Mouse (Mus musculus) lung, postnatal 25 days (tissue): ENCODE measurements at regions not wholly inside any gene's neighbourhood (a gene's known extent, or its start where the extent isn't known, plus 50 kb on each side); places are given as distances from the start of the nearest gene placed in this dataset.

ENCODE experiments used
- DNase-seq: peaks from one replicate; pipeline ENCODE4 v3.0.0; 2022; ENCODE audit warnings: low spot score

DNA sequence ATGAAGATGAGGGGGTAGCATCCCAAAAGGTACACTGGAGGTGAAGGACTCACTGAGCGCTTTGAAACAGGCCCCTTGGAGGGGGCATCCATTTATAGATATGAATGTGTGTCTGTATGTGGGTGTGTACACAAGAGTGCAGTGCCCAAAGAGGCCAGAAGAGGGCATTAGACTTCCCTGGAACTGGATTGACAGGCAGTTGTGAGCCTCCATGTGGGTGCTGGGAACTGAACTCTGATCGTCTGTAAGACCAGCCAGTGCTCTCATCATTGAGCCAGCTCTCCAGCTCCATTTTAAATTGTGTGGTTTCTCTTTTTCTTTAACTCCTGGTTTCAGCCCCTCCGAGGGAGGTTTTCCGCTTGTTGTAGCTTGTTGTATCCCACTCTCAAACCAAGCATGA is 67.6 kb upstream of the 1700021F07Rik start:
- DNase-seq: no peak

DNA sequence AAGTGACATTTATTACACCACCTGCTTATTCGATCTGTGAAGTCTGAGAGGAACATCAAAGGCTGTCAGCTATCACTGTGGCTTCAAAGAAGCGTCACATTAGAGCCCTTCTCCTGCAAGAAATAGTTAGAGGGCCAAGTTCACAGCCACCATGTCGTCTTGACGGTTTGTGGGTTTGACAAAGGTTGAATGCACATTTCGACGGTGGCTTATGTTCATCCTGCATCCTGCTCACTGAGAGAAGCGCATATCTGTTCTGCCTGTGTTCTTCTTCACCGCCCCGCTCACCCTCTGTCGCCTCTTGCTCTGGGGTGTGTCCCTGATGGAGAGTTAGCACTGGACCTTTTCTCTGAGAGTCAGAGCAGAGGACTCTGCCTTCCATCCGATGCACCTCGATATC is 67.2 kb upstream of the 1700021F07Rik start:
- peak; percentile 14 for DNase-seq

DNA sequence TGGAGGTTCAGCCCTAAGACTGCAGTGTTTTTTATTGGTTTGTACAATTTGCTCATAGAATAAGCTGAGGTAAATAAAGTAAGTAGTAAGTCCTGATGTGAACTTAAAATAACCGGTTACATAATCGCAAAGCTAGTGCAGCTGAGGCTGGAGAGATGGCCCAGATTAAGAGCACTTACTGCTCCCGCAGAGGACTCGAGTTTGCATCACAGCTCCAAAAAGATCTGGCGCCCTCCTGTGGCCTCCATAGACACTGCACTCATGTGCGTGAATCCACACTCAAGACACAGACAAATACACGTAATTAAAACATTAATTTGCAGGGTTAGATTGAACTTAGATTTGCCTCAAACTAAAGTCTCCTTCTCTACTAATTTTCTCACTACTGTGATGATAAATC is 66.3 kb upstream of the 1700021F07Rik start:
- DNase-seq: no peak

DNA sequence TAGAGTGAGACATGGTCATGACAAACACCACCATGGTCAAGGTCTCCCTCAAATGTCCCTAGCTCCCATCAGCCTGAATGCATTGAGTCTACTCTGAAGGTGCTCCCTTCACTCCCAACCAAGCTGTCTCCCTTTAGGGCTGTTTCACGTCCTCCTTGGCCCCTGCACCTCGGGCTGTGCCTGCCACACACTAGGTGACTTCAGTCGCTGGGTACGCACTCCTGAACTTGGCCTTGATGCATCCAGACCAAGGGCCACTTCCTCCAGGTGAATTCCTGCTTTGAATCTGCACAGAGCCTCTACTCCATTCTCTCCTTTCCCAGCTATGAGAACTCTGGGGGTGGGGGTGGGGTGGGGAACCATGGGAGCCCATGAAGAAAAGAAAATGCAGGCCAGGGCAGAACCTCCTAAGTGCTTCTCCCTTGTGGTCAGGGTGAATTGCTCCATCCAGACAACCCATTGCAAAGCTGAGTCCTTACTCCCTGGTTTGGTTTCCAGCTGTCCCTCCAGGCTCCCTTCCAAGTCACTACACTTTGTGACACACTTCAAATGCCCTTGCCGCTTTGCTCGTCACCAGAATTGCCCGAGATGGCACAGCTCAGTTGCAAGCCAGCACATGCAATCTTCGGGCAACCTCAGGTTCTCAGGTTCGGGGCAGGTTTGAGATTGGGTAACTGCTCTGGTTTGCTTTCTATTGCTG is 65.3 kb upstream of the 1700021F07Rik start:
- DNase-seq: no peak

DNA sequence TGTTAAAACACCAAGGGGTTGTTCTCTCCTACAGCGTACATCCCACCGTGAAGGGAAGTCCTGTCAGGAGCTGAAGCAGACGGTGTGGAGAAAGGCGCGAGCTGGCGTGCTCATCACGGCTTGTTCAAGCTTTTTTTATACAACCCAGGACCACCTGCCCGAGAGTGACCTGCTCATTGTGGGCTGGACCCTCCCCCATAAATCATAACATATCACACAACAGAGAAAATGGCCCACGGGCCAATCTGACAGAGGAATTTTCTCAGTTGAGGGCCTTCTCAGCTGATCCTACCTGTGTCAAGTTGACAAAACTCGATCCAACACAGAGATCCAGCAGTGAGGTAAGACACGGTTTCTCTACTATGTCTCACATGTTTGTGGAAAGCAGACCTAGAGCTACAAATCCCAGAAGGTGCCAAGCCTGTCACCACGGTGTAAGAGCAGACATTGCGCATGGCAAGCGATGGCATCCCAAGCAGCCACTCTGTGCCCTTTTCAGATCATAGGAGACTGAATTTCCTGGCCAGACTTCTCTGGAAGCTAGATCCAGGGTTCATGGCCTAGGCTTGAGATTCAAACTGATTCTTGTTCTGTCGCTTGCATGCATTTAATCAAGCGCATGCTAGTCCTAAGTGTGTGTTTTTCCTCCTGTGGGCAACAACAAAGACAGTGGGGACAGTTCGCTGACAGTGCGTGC is 64.6 kb upstream of the 1700021F07Rik start:
- DNase-seq: no peak

DNA sequence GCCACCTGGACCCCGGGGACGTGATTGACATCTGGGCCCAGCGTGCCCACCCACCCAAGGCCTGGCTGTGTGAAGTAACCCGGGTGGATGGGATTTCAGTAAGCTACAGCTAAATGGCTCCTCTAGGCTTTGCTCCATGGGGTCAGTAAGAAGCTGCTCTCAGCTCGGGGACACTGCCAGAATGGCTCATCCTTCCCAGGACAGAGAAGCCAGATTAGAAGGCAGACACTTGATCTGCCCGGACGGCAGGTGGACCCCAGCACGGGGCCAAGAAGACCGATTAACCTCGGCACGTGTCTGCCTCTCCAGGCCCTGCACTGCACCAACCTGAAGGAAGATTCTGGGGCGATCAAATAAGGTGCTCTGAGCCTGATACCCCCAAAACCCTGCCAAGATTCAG is 63.5 kb upstream of the 1700021F07Rik start:
- DNase-seq: no peak

DNA sequence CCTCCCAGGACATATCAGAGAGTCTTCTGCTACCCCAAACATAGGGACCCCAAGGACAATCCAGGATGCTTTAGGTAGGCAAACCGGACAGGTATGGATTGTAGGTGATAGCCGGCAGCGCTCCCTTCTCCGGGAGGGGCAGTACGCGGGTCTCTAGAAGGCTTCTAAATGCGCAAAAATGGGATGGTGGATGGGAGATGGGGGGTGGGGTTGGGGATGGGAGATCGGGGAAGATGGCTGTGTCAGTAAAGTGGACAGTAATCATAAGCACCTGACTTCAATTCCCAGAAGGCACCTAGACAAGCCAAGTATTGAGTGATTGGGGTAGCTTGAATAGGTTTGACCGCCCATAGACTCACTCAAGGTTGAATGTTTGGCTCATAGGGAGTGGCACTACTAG is 59.1 kb upstream of the 1700021F07Rik start:
- DNase-seq: no peak

DNA sequence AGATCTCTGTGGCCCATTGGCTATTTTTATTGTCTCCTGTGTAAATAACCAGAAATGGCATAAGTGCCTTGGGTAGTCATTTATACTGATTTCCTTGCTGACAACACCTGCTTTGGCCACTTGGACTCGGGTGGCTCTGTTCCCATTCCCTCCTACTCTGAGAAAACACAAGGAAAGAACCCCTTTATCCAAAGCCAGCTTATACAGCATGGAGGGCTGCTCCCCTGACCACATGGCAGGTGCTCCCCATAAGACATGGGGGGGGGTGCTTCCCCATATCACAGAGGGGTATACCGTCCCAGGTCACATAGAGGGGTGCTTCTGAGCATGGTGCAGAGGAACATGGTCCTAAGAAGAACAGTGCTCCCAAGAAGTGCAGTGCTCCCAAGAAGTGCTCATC is 57.8 kb upstream of the 1700021F07Rik start:
- no peak for DNase-seq

DNA sequence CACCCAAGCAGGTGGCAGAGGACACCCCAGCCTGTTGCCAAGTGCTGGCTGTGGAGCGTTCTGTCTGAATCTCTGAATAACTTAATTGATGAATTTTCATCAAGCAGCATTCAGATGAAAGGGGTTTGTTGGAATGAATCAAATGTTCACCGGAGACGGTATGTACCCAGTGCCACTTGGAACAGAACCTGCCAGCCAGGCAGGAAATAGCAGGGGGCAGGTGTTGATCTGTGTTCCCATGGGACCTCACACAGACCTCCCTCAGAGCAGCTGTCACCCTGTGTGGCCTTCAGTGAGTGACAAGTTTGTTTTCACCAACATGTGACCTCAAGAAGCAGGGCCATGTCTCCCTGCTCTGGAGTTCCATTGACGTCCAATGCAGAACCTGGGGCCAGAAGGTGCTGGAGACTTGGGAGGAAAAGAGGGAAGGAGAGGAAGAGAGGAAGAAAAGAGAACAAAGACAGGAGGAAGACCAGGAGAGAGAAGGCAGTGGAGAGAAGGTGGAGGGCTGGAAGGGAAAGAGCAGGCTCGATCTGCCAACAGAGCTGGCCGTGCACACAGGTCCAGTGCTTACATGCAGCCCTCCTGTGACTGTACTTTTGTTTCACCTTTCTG is 57.3 kb upstream of the 1700021F07Rik start:
- DNase-seq: peak; percentile 23

DNA sequence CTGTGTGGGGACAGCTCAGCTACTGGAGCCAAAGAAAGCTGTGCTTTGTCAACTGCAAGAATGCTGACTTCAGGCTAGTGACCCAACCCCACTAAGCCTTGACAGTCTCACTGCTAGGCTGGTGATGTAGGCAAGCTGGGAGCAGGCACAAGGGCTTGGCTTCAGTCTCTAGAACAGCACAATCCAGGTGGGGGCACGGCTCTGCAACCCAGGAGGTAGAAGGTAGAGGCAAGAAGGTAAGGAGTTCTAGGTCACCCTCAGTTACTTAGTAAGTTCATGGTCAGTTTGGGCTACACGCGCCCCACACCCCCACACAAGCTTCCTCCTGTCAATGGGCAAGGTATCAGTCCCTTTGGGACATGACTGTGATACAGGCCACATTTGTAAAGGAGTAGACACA is 54.2 kb upstream of the 1700021F07Rik start:
- no peak for DNase-seq

DNA sequence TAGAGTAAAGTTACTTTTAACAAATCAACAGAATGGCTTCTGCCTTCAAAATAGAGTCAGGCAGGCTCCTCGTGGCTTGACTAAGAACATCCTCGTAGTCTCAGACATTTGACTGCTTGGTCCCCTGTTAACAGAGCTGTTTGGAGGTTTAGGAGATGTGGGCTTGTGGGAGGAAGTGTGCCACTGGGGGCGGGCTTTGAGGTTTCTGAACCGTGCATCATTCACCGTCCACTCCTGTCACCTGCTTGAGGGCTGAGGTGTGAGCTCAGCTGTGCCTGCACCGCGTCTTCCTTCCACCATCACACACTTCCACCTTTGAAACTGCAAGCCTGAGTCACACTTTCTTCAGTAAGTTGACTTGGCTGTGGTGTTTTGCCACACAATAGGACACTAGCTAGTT is 52.6 kb upstream of the 1700021F07Rik start:
- peak; percentile 57 for DNase-seq
